Mouse (Mus musculus) forebrain, embryonic 13.5 days (tissue): ENCODE data around the gene Suclg1. TPM values are rescaled to one million over a fixed set of nuclear protein-coding genes. Genes with fewer than 3 reads are reported as not detected.

Source experiments
- ATAC-seq: fragments of 200-750 bp; cut with Nextera tagmentation; 2 replicates; pipeline ENCODE4 v1.8.0; 2017
- H3K27ac ChIP-seq: fragments of 300-500 bp; sonication (generic); 2 replicates; pipeline ENCODE4 v1.5.1; 2015; ENCODE audit warnings: inconsistent platforms, mild to moderate bottlenecking, moderate library complexity
- H3K27me3 ChIP-seq: fragments of 300-500 bp; sonication (generic); 2 replicates; pipeline ENCODE4 v1.6.1; 2015; ENCODE audit warnings: mild to moderate bottlenecking, inconsistent platforms
- H3K36me3 ChIP-seq: fragments of 300-500 bp; sonication (generic); 2 replicates; pipeline ENCODE4 v1.6.1; 2015; ENCODE audit warnings: mild to moderate bottlenecking, inconsistent platforms; ENCODE audit not compliant: poor library complexity, severe bottlenecking
- H3K4me1 ChIP-seq: fragments of 300-500 bp; sonication (generic); 2 replicates; pipeline ENCODE4 v1.6.1; 2015; ENCODE audit warnings: inconsistent platforms
- H3K4me2 ChIP-seq: fragments of 300-500 bp; sonication (generic); 2 replicates; pipeline ENCODE4 v1.6.1; 2015; ENCODE audit warnings: inconsistent platforms, mild to moderate bottlenecking, moderate library complexity
- H3K4me3 ChIP-seq: fragments of 300-500 bp; sonication (generic); 2 replicates; pipeline ENCODE4 v1.5.1; 2015; ENCODE audit warnings: mild to moderate bottlenecking, inconsistent platforms
- H3K9ac ChIP-seq: fragments of 300-500 bp; sonication (generic); 2 replicates; pipeline ENCODE4 v1.6.1; 2015; ENCODE audit warnings: mild to moderate bottlenecking, inconsistent platforms
- H3K9me3 ChIP-seq: fragments of 300-500 bp; sonication (generic); replicated peaks from 2 replicates; pipeline ENCODE4 v1.6.1; 2016; ENCODE audit warnings: inconsistent platforms
- WGBS: fragments of 180-500 bp; shearing (Covaris S2); methylation state at CpG from one replicate; pipeline ENCODE4 v1.1.7; 2015; 5-methylcytosine and 5-hydroxymethylcytosine counted together
- polyA plus RNA-seq: library from polyadenylated mRNA; unstranded; fragments of >200 nt; fragmentation: Nextera tagmentation; extraction: Ambion mirVana; gene quantifications from 2 replicates; pipeline ENCODE4 v1.2.1, GENCODE M21; 2015

Gene Suclg1
- polyA plus RNA-seq, 1 experiment from 2014 or later = 146 TPM

GRCm38 (mm10) chr6:73252396-73252795, 4.2 kb downstream of the Suclg1 start:
- Histone ChIP-seq H3K4me3 (no peak overlapping the region), H3K9me3 (no peaks in the 10 kb centered on the region), H3K4me2 (no peak overlapping the region), H3K36me3 (peaks cover 9% of the 10 kb centered on the region), H3K9ac (no peak overlapping the region), H3K27ac (no peak overlapping the region), H3K27me3 (no peaks in the 10 kb centered on the region), H3K4me1 (peaks cover 25% of the 10 kb centered on the region)
- no peak for ATAC-seq

GRCm38 (mm10) chr6:73253006-73253405, 4.8 kb downstream of the Suclg1 start:
- Histone ChIP-seq H3K27ac (no peak overlapping the region), H3K27me3 (no peaks in the 10 kb centered on the region), H3K4me2 (no peak overlapping the region), H3K4me3 (no peak overlapping the region), H3K4me1 (peaks cover 21% of the 10 kb centered on the region), H3K9ac (no peak overlapping the region), H3K36me3 (peaks cover 14% of the 10 kb centered on the region), H3K9me3 (no peaks in the 10 kb centered on the region)
- ATAC-seq = no peak
- 98% methylated on average over 2 of the region's 2 CpGs for WGBS

GRCm38 (mm10) chr6:73253584-73253983, 5.4 kb downstream of the Suclg1 start:
- H3K27ac ChIP-seq = no peak overlapping the region
- ATAC-seq = no peak
- no peak overlapping the region for H3K4me2 ChIP-seq
- no peaks in the 10 kb centered on the region for H3K9me3 ChIP-seq
- H3K27me3 ChIP-seq = no peaks in the 10 kb centered on the region
- WGBS = 85% methylated on average over 4 of the region's 4 CpGs
- peaks cover 15% of the 10 kb centered on the region for H3K36me3 ChIP-seq
- H3K4me3 ChIP-seq = no peak overlapping the region
- peaks cover 21% of the 10 kb centered on the region for H3K4me1 ChIP-seq
- H3K9ac ChIP-seq = no peak overlapping the region

- H3K27me3 ChIP-seq = no peaks in the 10 kb centered on the region
- no peak overlapping the region for H3K4me3 ChIP-seq
- no peak overlapping the region for H3K27ac ChIP-seq
- H3K9ac ChIP-seq = no peak overlapping the region
- peaks cover 25% of the 10 kb centered on the region for H3K36me3 ChIP-seq
- H3K4me1 ChIP-seq = peaks cover 15% of the 10 kb centered on the region
- no peak overlapping the region for H3K4me2 ChIP-seq
- no peaks in the 10 kb centered on the region for H3K9me3 ChIP-seq
- ATAC-seq = no peak
- 86% methylated on average over 9 of the region's 9 CpGs for WGBS
Measured at GRCm38 (mm10) chr6:73254307-73255228, 6.4 kb downstream of the Suclg1 start.

GRCm38 (mm10) chr6:73257068-73257467, 8.9 kb downstream of the Suclg1 start:
- H3K9ac ChIP-seq = no peak overlapping the region
- no peak overlapping the region for H3K4me2 ChIP-seq
- no peak overlapping the region for H3K27ac ChIP-seq
- peaks cover 48% of the 10 kb centered on the region for H3K36me3 ChIP-seq
- H3K9me3 ChIP-seq = no peaks in the 10 kb centered on the region
- no peak for ATAC-seq
- H3K27me3 ChIP-seq = no peaks in the 10 kb centered on the region
- 96% methylated on average over 7 of the region's 7 CpGs for WGBS
- no peak overlapping the region for H3K4me3 ChIP-seq
- H3K4me1 ChIP-seq = peaks cover 8% of the 10 kb centered on the region; the same call in 1 of the 2 replicates

- peaks cover 75% of the 10 kb centered on the region for H3K36me3 ChIP-seq
- 89% methylated on average over 6 of the region's 6 CpGs for WGBS
- H3K4me1 ChIP-seq = no peaks in the 10 kb centered on the region
- no peak overlapping the region for H3K27ac ChIP-seq
- no peaks in the 10 kb centered on the region for H3K27me3 ChIP-seq
- H3K4me2 ChIP-seq = no peak overlapping the region
- ATAC-seq = no peak
- H3K4me3 ChIP-seq = no peak overlapping the region
- H3K9ac ChIP-seq = no peak overlapping the region
- H3K9me3 ChIP-seq = no peaks in the 10 kb centered on the region
Measured at GRCm38 (mm10) chr6:73260110-73260509, 11.9 kb downstream of the Suclg1 start.

GRCm38 (mm10) chr6:73264801-73265200, 16.6 kb downstream of the Suclg1 start:
- Histone ChIP-seq H3K36me3 (peaks cover 77% of the 10 kb centered on the region), H3K4me3 (no peak overlapping the region), H3K9ac (no peak overlapping the region), H3K9me3 (no peaks in the 10 kb centered on the region), H3K27ac (no peak overlapping the region), H3K4me2 (no peak overlapping the region), H3K27me3 (no peaks in the 10 kb centered on the region), H3K4me1 (no peaks in the 10 kb centered on the region)
- ATAC-seq = no peak
- WGBS = 25% methylated on average over 2 of the region's 2 CpGs

- 92% methylated on average over 8 of the region's 8 CpGs for WGBS
- no peak overlapping the region for H3K4me3 ChIP-seq
- no peaks in the 10 kb centered on the region for H3K9me3 ChIP-seq
- no peaks in the 10 kb centered on the region for H3K27me3 ChIP-seq
- H3K36me3 ChIP-seq = peaks cover 81% of the 10 kb centered on the region
- no peak overlapping the region for H3K27ac ChIP-seq
- H3K9ac ChIP-seq = no peak overlapping the region
- no peak overlapping the region for H3K4me2 ChIP-seq
- no peaks in the 10 kb centered on the region for H3K4me1 ChIP-seq
- no peak for ATAC-seq
Measured at GRCm38 (mm10) chr6:73267738-73268311, 19.6 kb downstream of the Suclg1 start.

- ATAC-seq = no peak
- Histone ChIP-seq H3K36me3 (peaks cover 78% of the 10 kb centered on the region), H3K4me1 (no peaks in the 10 kb centered on the region), H3K9me3 (no peaks in the 10 kb centered on the region), H3K27me3 (no peaks in the 10 kb centered on the region), H3K4me2 (no peak overlapping the region), H3K9ac (no peak overlapping the region), H3K4me3 (no peak overlapping the region), H3K27ac (no peak overlapping the region)
- WGBS = 95% methylated on average over 3 of the region's 3 CpGs
Measured at GRCm38 (mm10) chr6:73269374-73269773, 21.2 kb downstream of the Suclg1 start.

- no peak overlapping the region for H3K4me2 ChIP-seq
- peaks cover 84% of the 10 kb centered on the region for H3K36me3 ChIP-seq
- ATAC-seq = no peak
- no peak overlapping the region for H3K4me3 ChIP-seq
- H3K9ac ChIP-seq = no peak overlapping the region
- WGBS = 72% methylated on average over 3 of the region's 3 CpGs
- H3K9me3 ChIP-seq = no peaks in the 10 kb centered on the region
- H3K27me3 ChIP-seq = no peaks in the 10 kb centered on the region
- no peaks in the 10 kb centered on the region for H3K4me1 ChIP-seq
- H3K27ac ChIP-seq = no peak overlapping the region
Measured at GRCm38 (mm10) chr6:73271546-73272091, 23.4 kb downstream of the Suclg1 start.

- 95% methylated on average over 5 of the region's 5 CpGs for WGBS
- Histone ChIP-seq H3K9ac (no peak overlapping the region), H3K4me1 (no peaks in the 10 kb centered on the region), H3K4me2 (no peak overlapping the region), H3K9me3 (no peaks in the 10 kb centered on the region), H3K4me3 (no peak overlapping the region), H3K27ac (no peak overlapping the region), H3K27me3 (no peaks in the 10 kb centered on the region), H3K36me3 (peaks cover 79% of the 10 kb centered on the region)
- ATAC-seq = no peak
Measured at GRCm38 (mm10) chr6:73275002-73275401, 26.8 kb downstream of the Suclg1 start.

GRCm38 (mm10) chr6:73279681-73280080, 31.5 kb downstream of the Suclg1 start:
- no peak overlapping the region for H3K4me3 ChIP-seq
- WGBS = 90% methylated on average over 8 of the region's 8 CpGs
- H3K4me2 ChIP-seq = no peak overlapping the region
- H3K9me3 ChIP-seq = no peaks in the 10 kb centered on the region
- no peaks in the 10 kb centered on the region for H3K4me1 ChIP-seq
- H3K27me3 ChIP-seq = no peaks in the 10 kb centered on the region
- peaks cover 35% of the 10 kb centered on the region for H3K36me3 ChIP-seq
- no peak overlapping the region for H3K9ac ChIP-seq
- no peak overlapping the region for H3K27ac ChIP-seq
- no peak for ATAC-seq
